Mouse (Mus musculus): ENCODE measurements around the gene Kcnk4. TPM values are rescaled to one million over a fixed set of nuclear protein-coding genes. Genes with fewer than 3 reads are reported as not detected.
"Not testable (repeated sequence)": the region's sequence is repeated elsewhere in the genome, so short reads cannot be mapped to it uniquely, and the experiment has no call there.

Kcnk4 gene
- total RNA-seq, 2 experiments from 2014 or later, result not detected

DNA sequence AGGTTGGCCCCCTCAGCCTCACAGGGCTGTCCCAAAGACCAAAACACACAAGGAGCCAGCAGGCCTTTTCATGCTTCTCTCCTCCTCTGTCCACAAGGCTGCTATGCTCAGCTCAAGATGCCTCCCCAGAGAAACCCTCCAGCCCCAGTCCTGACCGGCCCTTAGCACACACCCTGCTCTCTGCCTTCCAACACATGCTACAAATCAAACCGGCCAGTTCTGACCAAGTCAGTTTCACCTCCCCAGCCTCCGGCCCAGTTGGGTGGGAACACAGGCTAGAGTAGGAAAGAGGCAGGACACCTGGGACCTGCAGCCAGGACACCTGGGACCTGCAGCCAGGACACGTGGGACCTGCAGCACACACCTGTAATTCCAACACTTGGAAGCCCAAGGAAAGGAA is 17.8 kb downstream of the Kcnk4 start:
- no peak for DNase-seq

DNA sequence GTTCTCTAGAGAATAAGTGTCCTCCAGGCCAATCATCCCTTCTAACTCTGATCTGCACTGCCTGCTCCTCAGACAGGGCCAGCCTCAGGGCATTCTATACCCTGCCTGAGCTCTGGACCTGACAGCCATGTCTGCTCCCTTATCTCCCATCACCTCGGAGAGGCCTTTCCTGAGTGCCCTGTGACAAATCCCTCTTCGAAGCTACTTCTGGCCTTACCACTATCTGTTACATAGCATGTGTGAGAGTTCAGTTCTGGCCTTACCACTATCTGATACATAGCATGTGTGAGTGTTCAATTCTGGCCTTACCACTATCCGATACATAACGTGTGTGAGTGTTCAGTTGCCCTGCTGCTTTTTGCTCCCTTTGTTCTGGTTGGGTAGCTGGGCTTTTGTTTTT is 19.0 kb downstream of the Kcnk4 start:
- no peak for DNase-seq

DNA sequence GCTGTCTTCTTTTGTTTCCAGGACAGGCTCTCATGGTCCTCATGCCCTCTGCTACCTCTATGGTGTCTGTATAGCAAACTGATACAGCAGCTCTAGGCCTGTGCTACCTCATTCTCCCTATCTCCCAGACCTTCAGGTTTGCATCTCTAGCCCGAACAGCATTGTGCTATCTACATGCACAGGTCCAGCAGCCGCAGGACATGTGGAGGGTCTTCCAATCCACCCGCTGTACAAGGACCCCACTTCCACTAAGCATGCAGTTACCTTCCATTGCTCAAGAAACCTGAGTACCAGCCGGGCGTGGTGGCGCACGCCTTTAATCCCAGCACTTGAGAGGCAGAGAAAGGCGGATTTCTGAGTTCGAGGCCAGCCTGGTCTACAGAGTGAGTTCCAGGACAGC is 19.8 kb downstream of the Kcnk4 start:
- DNase-seq, result no peak

DNA sequence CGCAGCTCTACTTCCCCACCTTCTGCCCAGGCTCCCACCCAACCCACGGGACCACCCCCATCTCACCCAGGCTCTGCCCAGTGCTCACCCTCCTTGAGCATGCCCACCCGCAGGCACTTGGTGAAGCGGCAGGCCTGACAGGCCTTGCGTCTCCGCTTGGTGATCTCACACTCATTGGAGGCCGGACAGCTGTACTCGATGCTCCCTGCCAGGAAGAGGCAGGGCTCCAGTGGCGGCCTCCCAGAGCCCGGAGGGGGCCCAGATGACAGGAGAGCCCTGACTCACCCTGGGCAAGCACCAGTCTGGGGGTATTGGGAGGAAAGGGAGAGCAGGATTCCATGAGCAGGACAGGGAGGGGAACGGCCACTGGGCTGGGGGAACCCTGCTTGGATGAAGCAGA is 20.3 kb downstream of the Kcnk4 start:
- DNase-seq, result no peak

DNA sequence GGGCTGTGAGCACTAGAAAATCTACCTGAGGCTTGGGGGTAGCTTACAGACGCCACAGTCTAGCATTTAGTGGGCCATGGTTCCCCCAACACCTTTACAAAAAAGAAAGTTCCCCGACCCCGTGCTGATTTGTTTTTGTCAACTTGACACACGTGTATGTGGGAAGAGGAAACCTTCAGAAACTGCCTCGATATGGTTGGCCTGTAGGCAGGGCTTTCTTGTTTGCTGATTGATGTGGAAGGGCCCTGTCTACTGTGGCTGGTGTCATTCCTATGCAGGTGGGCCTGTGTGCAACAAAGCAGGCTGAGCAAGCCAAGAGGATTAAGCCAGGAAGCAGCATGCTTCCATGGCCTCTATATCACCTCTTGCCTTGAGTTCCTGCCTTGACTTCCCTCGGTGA is 21.3 kb downstream of the Kcnk4 start:
- no peak for DNase-seq

DNA sequence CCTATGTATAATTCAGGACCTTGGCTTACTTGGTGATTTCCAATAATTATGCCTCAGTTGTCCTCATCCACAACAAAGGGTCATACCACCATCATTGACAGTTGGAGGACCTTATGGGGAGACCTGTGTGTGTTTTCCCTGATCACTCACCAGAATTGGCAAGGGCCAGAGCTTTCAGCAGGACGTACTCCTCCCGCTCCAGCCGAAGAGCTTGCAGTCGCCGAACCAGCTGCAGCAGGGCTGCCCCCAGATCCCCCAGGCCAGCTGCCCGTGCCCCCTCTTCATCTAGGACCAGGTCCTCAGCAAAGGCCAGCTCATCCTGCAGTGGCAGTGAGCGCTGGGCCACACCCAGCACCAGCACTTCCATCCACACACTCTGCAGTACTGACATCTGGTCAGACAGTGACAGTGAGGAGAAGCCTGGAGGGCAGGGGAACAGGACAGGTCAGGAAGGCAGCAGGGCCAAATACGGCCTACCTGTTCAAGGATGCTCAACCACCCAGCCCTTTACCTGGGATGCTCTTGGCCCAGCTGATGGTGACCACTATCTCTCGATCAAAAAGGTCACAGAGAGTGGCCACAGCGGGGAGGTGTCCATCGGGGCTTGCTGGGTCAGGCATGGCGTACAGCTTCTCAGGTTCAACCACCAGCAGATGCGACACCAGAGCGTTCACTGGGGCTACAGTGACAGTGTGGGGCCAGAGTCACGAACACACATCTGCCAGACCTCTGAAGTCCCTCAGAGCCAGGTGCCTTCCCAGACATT is 21.9 kb downstream of the Kcnk4 start:
- DNase-seq, result no peak

DNA sequence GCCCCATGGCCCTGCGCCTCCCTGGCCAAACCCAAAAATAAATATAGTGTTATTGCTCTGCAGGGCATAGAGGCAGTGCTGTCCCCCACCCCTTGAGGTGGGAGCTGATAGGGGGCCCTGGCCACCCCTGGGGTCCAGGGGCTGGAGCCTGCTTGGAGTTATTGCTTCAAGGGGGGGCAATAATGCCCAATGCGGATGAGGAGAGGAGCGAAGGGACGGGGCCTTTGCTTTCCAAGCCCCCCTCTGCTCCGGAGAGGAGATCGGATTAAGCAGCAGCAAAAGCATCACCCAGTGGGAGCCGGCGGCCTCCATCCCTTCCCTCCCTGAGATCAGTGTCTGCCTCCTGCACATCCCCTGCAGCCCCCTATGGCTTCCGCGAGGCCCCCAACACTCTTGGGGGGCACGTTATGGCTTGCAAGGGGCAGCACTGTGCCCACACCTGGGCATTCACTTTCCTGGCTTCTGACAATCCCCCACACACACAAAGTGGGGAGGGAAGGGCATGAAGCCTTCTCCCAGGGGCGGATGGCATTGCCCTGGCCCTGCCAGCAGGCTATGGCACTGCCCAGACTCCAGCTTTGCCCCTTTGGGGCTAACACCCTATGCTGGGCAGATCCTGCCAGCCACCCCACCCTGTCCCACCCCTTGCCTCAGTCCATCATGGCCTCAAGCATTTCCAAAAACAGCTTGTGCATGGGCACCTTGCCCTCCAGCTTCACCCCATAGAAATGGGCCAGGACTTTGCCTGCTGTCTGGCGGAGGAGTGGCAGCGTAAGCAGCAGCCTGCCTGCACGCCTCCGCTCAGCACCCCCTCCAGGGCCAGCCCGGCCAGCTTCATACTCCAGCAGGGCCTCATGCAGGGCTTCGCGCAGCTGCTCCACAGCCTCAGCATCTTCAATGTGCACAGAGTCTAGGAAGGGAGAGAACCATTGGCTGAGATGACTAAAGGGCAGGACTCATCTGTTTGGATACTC is 22.9 kb downstream of the Kcnk4 start:
- no peak for DNase-seq

DNA sequence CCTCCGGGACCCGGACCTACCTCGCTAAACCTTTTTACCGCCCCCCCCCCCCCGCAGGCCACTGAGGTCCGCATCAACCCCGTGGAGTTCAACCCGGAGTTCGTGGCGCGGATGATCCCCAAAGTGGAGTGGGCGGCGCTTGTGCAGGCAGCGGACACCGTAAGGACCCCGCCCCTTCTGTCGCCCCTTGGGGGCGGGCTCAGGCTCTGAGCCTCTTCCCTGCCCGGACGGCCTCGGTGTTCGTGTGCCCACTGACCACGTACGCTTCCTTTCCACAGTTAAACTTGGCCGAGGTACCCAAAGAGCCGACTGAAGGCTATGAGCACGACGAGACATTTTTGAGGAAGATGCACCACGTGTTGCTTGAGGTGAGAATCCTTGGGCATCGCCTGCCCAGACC is 24.0 kb downstream of the Kcnk4 start:
- peak; percentile 70 for DNase-seq

DNA sequence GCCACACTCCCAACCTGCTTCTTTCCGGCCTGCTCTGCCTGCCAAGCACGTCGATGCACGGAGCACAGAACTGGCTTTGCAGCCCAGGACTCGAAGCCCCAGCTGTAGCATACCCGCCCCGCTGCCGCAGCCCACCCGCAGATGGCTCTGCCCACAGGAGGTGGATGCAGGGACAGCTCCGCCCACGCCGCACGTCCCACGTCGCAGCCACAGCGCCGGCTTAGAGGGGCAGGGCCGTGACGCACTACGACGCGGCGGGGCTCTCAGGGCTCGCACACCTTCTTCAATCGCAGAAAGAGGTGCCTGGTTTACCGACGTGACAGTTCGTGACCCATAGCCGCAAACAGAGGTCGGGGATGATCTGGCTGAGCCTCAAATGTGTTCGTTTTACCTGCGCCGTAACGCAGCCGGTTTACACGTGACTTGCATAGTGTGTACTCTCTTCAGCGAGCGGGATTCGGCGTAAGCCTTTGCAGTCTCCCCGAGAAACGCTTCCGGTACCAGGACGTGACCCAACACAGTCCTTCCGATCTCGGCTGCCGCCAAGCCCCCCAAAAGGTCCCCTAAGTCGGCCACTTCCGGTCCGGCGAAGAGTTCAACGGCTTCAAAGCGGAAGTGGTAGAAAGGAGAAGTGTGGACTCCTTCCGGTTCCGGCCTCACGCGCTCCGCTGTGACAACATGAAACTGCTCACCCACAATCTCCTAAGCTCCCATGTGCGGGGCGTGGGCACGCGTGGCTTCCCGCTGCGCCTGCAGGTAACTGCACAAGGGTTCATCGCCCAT is 24.6 kb downstream of the Kcnk4 start, which contains the start of the genes Trmt112 and Prdx5:
Trmt112 (plus strand) TSS at position 192 of the 783 bp plus-strand sequence.
Prdx5 (minus strand) TSS at position 600 of the 783 bp plus-strand sequence.
- peak; percentile 92 for DNase-seq

DNA sequence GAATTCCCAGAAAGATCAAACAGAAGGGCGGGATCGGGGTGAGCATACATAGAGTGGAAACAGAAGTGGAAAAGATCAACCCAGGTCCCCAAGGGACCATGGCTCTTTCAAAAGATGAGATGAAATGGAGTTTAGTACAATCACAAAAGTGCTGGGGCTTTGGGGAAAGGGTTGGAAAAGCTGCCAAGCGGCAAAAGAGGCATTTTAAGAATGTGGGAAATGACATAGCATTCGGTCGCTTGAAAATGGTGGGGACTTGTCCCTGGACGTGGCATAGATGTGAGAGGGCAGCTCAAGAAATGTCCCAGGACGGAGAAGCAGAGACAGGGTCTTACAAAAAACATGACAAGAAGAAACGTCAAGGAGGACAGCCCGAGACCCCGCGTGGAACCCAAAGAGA is 25.3 kb downstream of the Kcnk4 start:
- no peak for DNase-seq

DNA sequence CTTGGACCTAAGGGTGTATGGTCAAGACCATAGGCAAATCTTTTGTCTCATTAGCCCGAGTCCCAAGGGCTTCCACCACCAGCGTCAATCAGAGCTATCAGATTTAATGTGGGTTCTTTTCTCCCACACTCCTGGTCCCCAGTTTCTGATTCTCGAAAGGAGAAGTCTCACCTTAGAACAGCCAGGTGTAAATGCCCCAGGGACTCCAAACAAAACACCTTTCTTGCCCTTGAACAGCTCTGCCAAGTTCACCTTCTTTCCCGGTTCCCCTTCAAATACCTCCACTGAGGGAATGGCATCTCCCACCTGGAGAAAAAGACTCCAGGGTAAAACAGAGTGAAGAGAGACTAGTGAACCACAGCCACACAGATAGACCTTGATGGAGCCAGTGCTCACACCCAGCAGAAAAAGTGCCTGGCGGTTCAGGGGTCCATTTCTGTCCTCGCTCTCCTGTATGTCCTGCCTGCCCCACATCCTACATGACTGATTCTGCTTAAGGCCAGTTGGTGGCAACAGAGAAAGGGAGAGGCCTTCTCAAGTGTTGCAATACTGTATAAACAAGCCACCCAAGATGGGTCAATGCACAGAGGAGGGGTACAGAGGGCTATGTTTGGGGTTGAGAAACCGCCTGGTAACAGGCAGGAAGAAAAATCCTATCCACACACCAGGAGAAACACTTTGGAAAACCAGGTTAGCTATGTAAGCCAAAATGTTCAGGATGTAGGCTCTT is 26.3 kb downstream of the Kcnk4 start:
- DNase-seq, result no peak

DNA sequence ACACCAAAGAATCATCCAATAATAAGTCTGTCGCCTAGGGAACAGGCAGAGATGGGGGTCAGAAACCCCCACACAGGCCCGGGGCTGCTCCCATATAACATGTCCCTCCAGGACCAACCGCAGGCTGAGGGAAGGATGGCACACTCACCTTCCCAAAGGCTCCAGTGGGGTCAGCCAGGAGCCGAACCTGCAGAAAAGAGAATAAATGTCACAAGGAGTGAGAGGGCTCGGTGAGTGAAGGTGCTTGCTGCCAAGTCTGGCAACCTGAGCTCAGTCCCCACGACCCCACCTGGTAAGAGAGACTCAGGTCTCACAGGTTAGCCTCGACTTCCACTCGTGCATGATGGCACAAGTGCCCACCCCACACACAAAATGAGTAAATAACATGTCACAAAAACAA is 27.2 kb downstream of the Kcnk4 start:
- DNase-seq, result no peak

DNA sequence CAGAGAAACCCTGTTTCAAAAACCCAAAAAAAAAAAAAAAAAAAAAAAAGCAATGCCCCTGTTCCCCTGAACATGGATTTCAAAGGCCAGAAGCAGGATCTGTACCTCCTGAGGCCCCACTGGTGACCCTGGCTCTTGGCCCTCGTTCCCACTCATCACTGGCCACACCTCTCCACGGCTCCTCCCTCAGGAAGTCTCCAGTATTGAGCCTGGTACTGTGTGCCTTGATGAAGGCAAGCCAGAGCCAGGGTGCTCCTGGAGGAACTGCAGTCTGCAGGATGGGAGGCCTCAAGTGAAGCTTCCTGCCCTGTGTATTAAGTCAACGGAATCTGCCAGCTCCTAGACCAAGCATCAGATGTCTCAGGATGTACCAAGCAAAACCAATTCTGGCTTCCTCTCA is 28.1 kb downstream of the Kcnk4 start:
- DNase-seq, result no peak

DNA sequence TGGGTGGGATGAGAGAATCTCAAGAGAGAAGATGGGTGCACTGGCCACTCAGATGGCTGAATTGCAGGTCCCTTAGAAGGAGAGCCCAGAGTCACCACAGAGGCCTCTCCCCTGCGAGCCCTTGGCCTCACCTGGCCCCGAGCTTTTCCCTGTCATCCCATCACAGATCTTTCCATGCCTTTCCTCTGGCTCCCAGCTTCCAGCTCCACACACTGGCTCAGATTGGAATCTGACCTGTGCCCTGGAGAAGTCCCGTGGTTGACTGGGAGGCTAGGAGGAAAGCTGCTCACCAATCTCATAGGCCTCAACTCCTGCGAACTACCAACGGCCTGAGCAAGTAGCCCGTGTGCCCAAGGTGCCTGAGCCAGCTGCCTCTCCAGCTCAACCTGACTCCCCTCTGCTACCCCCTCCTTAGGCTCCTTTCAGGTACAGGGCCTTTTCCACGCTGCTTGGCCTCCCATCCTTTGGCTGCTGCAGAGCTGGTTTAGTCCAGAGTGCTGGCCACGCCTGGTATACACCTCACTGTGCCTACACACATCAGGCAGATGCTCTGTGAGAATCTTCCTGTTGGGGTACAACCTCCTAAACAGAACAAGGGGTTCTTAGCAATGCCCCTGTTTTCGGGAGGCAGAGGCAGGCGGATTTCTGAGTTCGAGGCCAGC is 28.7 kb downstream of the Kcnk4 start:
- no peak for DNase-seq

DNA sequence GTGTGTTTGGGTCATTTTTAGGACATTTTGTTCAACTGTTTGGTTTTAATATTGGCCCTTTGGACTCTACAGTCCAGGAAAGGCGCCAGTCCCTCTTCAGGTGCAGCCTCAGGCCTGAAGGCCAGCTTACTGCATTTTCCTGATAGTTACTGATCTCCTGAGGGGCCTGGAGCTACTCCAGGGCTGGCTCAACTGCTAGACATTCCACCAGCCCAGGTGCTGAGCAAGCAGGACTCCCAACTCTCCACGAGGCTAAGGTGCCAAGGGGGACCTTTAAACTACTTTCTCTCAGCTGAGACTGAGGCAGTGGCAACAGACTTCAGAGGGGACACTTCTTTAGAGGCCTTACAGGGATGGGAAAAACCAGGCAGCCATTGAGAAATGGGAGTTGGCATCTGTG is 29.5 kb downstream of the Kcnk4 start:
- DNase-seq, result no peak

DNA sequence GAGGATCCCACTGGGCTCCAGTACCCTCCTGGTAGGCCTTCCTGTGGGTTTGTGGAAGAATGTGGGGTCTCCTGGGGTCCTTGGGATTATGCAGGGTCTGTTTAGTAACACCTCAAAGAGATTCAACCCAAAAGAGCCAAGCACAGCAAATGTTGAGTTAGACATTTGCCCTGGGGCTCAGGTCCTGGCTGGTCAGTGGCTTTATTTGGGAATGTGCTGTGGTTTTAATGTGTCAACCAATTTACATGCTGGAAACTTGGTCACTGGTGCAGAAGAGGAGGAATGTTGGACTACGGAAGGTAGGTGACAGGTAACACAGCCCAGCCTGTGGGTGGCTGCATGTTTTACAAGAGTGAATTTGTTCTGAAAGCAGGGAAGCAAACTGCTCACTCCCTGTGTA is 31.3 kb downstream of the Kcnk4 start:
- no peak for DNase-seq

DNA sequence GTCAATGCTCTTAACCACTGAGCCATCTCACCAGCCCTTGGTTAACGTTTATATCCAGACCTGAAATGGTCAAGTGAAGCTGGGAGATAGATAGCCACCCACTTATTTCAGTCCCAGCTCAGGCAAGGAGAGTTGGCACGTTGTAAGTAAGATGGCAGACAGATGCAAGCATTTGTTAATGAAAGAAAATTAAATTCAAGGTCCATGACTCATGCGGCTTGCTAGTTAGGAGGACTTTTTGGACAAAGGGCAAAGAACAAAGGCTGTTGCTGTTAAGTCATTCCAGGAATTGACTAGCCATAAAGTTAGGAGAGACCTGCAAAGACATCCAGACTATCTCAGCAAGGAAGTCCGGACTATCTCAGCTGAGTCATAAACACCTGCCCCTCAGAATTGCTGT is 34.7 kb downstream of the Kcnk4 start:
- no peak for DNase-seq

DNA sequence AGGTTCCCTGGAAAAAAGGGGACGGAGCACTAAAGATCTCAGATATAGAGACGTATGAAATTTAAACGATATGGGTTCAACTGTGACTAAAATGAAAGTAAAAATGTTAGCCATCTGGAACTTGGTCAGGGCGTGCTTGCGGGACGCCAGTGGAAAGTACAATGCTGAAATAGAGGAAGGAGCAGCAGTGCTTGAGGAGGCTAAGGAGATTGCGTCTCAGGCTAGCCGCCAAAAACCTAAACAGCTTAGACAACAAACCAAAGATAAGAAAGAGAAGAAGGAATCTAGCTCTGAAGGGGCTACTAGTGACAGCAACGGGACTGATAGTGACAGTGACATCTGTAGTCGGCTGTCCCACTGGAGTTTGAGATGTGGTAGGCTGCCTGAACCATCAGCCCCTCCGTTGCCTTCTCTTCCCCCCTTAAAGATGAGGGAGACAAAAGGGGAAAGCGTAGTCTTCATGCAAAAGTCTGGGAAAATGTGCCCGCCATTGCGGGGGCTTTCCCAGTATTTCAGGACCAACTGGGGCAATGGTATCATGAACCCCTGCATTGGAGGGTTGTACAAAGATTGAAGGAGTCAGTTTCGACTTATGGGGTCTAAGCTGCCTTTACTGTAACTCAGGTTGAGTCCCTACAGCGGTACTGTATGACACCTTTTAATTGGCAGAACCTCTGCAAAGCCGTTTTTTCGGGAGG is 38.6 kb downstream of the Kcnk4 start:
- not testable (repeated sequence) for DNase-seq

DNA sequence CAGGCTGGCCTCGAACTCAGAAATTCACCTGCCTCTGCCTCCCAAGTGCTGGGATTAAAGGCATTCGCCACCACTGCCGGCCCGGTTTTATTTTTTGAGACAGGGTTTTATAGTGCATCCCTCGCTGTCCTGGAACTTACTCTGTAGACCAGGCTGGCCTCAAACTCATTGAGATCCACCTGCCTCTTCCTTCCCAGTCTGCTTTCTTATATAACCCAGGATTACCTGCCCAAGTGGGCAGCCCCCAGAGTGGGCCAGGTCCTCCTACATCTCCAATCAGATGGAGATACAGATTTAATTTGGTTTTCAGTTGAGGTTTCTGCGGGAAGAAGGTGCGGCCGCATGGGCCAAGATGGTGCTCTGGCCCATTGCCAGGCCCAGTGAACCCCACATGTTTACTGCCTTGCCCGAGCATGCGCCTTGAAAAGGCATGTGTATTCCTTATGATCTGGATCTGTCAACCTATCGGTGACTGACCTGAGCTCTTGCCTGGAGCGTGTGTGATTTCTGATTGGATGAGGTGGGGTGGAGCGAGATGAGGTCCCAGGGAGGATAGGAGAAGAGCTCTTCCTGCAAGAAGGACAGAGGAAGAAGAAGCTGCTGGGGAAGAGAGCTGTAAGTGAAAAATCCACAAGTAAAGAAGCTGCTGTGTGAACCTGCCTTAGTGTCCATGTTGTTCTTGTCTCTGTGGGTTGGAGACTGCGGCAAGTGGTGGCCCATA is 40.4 kb downstream of the Kcnk4 start:
- DNase-seq, result no peak

DNA sequence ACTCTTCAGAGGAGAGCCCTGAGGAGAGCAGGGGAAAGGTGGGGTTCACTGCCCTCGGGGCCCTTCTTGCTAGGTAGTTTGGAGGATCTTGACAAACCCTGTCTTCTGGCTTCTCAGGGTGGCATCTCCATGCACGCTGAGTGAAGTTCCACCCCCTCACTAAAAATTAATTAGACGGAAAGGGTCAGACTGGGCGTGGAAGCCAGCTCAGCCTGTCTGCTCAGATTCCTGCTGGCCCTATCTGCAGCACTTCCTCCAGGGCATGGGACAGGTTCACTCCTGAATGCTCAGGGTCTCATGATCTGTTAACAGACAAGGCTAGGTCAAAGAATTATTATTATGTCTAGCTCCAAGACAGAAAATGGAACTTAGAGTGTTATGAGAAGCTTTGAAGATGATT is 41.8 kb downstream of the Kcnk4 start:
- DNase-seq, result no peak
